Mouse (Mus musculus) kidney, postnatal 14 days (tissue): Measurements from ENCODE around the gene Tpcn1.

Source experiments
- DNase-seq: peaks from one replicate; pipeline ENCODE4 v3.0.0; 2022; ENCODE audit warnings: mixed read lengths

Gene Tpcn1

GRCm38 (mm10) chr5:120577935-120578441 is 10.5 kb downstream of the Tpcn1 start:
- DNase-seq = peak; percentile 68

GRCm38 (mm10) chr5:120576781-120577301 is 11.6 kb downstream of the Tpcn1 start:
- no peak for DNase-seq

GRCm38 (mm10) chr5:120574469-120575063 is 13.9 kb downstream of the Tpcn1 start:
- DNase-seq = no peak

GRCm38 (mm10) chr5:120571056-120571740 is 17.3 kb downstream of the Tpcn1 start:
- DNase-seq = peak; percentile 76

- no peak for DNase-seq
Observed at GRCm38 (mm10) chr5:120570289-120570897, 18.1 kb downstream of the Tpcn1 start.

GRCm38 (mm10) chr5:120569791-120570190 is 18.7 kb downstream of the Tpcn1 start:
- no peak for DNase-seq

GRCm38 (mm10) chr5:120568964-120569363 is 19.5 kb downstream of the Tpcn1 start:
- DNase-seq = no peak

- DNase-seq = no peak
Observed at GRCm38 (mm10) chr5:120568336-120568768, 20.1 kb downstream of the Tpcn1 start.

GRCm38 (mm10) chr5:120567761-120568211 is 20.7 kb downstream of the Tpcn1 start:
- DNase-seq = no peak

- peak; percentile 79 for DNase-seq
Observed at GRCm38 (mm10) chr5:120567253-120567701, 21.2 kb downstream of the Tpcn1 start.

GRCm38 (mm10) chr5:120566681-120567252 is 21.7 kb downstream of the Tpcn1 start:
- DNase-seq = peak; percentile 54

- peak; percentile 85 for DNase-seq
Observed at GRCm38 (mm10) chr5:120566101-120566500, 22.4 kb downstream of the Tpcn1 start.

GRCm38 (mm10) chr5:120565171-120565905 is 23.1 kb downstream of the Tpcn1 start:
- no peak for DNase-seq

- no peak for DNase-seq
Observed at GRCm38 (mm10) chr5:120563914-120564311, 24.6 kb downstream of the Tpcn1 start.

GRCm38 (mm10) chr5:120562956-120563913 is 25.2 kb downstream of the Tpcn1 start:
- peak; percentile 85 for DNase-seq

- peak; percentile 92 for DNase-seq
Observed at GRCm38 (mm10) chr5:120560616-120561311, 27.7 kb downstream of the Tpcn1 start.

- DNase-seq = no peak
Observed at GRCm38 (mm10) chr5:120560129-120560615, 28.3 kb downstream of the Tpcn1 start.

GRCm38 (mm10) chr5:120558762-120559161 is 29.7 kb downstream of the Tpcn1 start:
- DNase-seq = no peak

GRCm38 (mm10) chr5:120558041-120558440 is 30.4 kb downstream of the Tpcn1 start:
- no peak for DNase-seq

- DNase-seq = no peak
Observed at GRCm38 (mm10) chr5:120555871-120556270, 32.6 kb downstream of the Tpcn1 start.
